Mouse (Mus musculus) midbrain, postnatal 0 days (tissue): ENCODE results near the gene Vars2. TPM values are rescaled to one million over a fixed set of nuclear protein-coding genes. Genes with fewer than 3 reads are reported as not detected.

ENCODE experiments used
- ATAC-seq: fragments of 200-750 bp; cut with Nextera tagmentation; 2 replicates; pipeline ENCODE4 v1.8.0; 2017; ENCODE audit warnings: moderate number of reproducible peaks, mild to moderate bottlenecking, moderate TSS enrichment, moderate library complexity; ENCODE audit not compliant: low FRiP score
- DNase-seq: peaks from one replicate; pipeline ENCODE4 v3.0.0-alpha.2; 2015; ENCODE audit warnings: low spot score
- H3K27ac ChIP-seq: fragments of 300-500 bp; sonication (generic); 2 replicates; pipeline ENCODE4 v1.5.1; 2014; ENCODE audit warnings: low read depth, mild to moderate bottlenecking, low read length, mixed read lengths
- H3K27me3 ChIP-seq: fragments of 300-500 bp; sonication (generic); 2 replicates; pipeline ENCODE4 v1.6.1; 2014; ENCODE audit warnings: low read length, control low read depth, mixed read lengths; ENCODE audit not compliant: insufficient read depth
- H3K36me3 ChIP-seq: fragments of 300-500 bp; sonication (generic); 2 replicates; pipeline ENCODE4 v1.6.1; 2014; ENCODE audit warnings: low read length, control low read depth, mixed read lengths; ENCODE audit not compliant: insufficient read depth
- H3K4me1 ChIP-seq: fragments of 300-500 bp; sonication (generic); 2 replicates; pipeline ENCODE4 v1.6.1; 2014; ENCODE audit warnings: mild to moderate bottlenecking, control low read depth, antibody characterized with exemption, low read length, mixed read lengths; ENCODE audit not compliant: insufficient read depth
- H3K4me2 ChIP-seq: fragments of 300-500 bp; sonication (generic); 2 replicates; pipeline ENCODE4 v1.6.1; 2014; ENCODE audit warnings: low read depth, mild to moderate bottlenecking, low read length, mixed read lengths; ENCODE audit not compliant: poor library complexity, severe bottlenecking
- H3K4me3 ChIP-seq: fragments of 300-500 bp; sonication (generic); 2 replicates; pipeline ENCODE4 v1.5.1; 2014; ENCODE audit warnings: low read depth, mild to moderate bottlenecking, low read length, moderate library complexity
- H3K9ac ChIP-seq: fragments of 300-500 bp; sonication (generic); replicated peaks from 2 replicates; pipeline ENCODE4 v1.6.1; 2014; ENCODE audit warnings: mild to moderate bottlenecking, low read length, moderate library complexity, mixed read lengths; ENCODE audit not compliant: poor library complexity, severe bottlenecking
- H3K9me3 ChIP-seq: fragments of 300-500 bp; sonication (generic); 2 replicates; pipeline ENCODE4 v1.6.1; 2016; ENCODE audit warnings: low read length, control low read depth
- CTCF ChIP-seq: IDR thresholded peaks from 2 replicates; pipeline ENCODE4 v1.5.1; 2016; ENCODE audit warnings: antibody characterized with exemption, mild to moderate bottlenecking
- WGBS: fragments of 180-500 bp; shearing (Covaris S2); extraction: QIAGEN DNeasy Blood & Tissue Kit; methylation state at CpG from one replicate; pipeline ENCODE4 v1.1.7; 2014; 5-methylcytosine and 5-hydroxymethylcytosine counted together
- polyA plus RNA-seq: library from polyadenylated mRNA; unstranded; fragments of >200 nt; fragmentation: Nextera tagmentation; extraction: Ambion mirVana; gene quantifications from 2 replicates; pipeline ENCODE4 v1.2.1, GENCODE M21; 2015
- total RNA-seq: library from RNA; depleted of rRNA; stranded (reverse); fragments of >200 nt; gene quantifications from 2 replicates; pipeline ENCODE4 v1.2.3, GENCODE M21; 2014

The Vars2 gene
- total and polyA plus RNA-seq, 2 experiments from 2014 or later = 15.9 to 49.2 TPM

DNA sequence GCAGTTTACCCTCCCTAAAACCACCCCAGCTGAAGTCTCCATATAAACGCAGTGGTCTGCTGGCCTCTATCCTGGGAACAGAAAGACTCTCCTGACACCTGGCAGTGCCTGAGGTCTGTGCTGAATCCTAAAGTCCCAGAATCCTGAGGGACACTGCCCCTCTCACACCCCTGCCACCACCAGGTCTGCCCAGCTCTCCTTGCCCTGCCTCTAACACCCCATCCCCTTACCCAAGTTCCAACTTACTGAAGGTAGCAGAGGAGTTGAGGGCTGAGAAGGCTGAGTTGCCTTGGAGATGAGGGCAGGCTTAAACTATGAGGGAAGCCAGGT is 30.0 kb upstream of the Vars2 start:
- Histone ChIP-seq H3K36me3 (peaks cover 14% of the 10 kb centered on the region), H3K27me3 (no peaks in the 10 kb centered on the region), H3K4me3 (peak overlapping the region; percentile 37), H3K4me2 (peak overlapping the region; percentile 80), H3K9ac (peak overlapping the region; percentile 74), H3K27ac (peak overlapping the region; percentile 91), H3K9me3 (no peaks in the 10 kb centered on the region), H3K4me1 (peaks cover 23% of the 10 kb centered on the region; the same call in 1 of the 2 replicates)
- no peak for DNase-seq
- ATAC-seq = no peak
- WGBS = 0% methylated on average over 1 of the region's 1 CpGs
- TF ChIP-seq CTCF = no peak

DNA sequence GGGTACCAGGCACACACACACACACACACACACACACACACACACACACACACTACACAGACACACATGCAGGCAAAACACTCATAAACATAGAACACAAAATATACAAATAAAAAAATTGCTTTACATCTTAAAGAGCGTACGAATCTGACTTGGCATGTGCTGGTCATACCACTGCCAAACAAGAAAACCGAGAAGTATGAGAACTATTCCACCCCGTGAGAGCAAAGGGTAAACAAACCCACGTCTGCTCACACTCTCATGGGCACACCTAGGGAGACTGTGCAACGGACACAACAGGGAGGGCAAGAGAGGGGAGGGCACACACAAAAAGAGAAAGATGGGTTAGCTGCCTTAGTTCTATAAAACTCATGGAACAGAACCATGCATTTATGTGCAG is 29.3 kb upstream of the Vars2 start:
- no peaks in the 10 kb centered on the region for H3K27me3 ChIP-seq
- peak overlapping the region; percentile 37; the same call in 1 of the 2 replicates for H3K4me3 ChIP-seq
- peaks cover 16% of the 10 kb centered on the region; the same call in 1 of the 2 replicates for H3K4me1 ChIP-seq
- 44% methylated on average over 6 of the region's 6 CpGs for WGBS
- ATAC-seq (no peak), DNase-seq (no peak)
- peak overlapping the region; percentile 91; the same call in 1 of the 2 replicates for H3K27ac ChIP-seq
- no peak for TF ChIP-seq CTCF
- H3K36me3 ChIP-seq = peaks cover 21% of the 10 kb centered on the region
- 0 out of 2 replicates have a peak overlapping the region, but pooled peaks have one; percentile 74 for H3K9ac ChIP-seq
- peak overlapping the region; percentile 80 for H3K4me2 ChIP-seq
- no peaks in the 10 kb centered on the region for H3K9me3 ChIP-seq

DNA sequence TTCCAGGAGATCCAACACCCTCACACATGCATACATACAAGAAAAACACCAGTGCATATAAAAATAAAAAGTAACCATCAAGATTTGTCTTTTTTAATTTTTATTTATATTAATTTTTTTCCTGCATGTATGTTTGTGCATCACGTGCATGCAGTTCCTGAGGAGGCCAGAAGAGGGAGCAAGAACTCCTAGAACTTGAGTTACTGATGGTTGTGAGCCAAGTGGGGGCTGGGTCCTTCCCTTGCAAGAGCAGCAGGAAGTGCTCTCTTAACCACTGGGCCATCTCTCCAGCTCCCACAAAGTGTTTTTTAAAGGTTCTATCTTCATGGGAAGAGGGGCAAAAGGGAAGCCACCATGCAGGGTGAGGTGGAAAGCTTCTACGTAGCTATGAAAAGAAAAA is 27.9 kb upstream of the Vars2 start:
- peak; percentile 70 for DNase-seq

DNA sequence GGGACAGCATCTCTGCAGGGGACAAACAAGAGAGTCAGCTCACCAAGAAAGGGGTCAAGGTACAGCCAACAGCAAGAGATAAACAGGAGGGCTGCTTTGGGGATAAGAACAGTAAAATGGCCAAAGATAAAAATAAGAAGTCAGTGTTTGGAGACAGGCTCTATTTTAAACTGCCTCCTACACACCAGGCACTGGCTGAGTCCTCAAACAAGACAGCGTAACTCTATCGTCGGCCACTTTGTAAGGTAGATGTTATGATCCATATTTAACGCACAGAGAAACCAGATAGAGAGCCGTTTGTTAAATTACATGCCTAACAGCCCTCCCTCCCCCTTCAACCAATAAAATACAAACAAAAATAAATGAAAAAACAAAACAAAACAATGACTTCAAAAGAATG is 26.5 kb upstream of the Vars2 start:
- no peak for TF ChIP-seq CTCF
- Histone ChIP-seq H3K4me1 (peaks cover 12% of the 10 kb centered on the region; the same call in 1 of the 2 replicates), H3K4me2 (no peak overlapping the region), H3K4me3 (no peak overlapping the region), H3K9ac (no peak overlapping the region), H3K36me3 (peaks cover 44% of the 10 kb centered on the region), H3K9me3 (no peaks in the 10 kb centered on the region), H3K27ac (no peak overlapping the region), H3K27me3 (no peaks in the 10 kb centered on the region)
- DNase-seq = no peak
- WGBS = 92% methylated on average over 5 of the region's 5 CpGs
- no peak for ATAC-seq

More for the DNA sequence above, 27.9 kb upstream of the Vars2 start:
- H3K4me1 ChIP-seq = peaks cover 16% of the 10 kb centered on the region; the same call in 1 of the 2 replicates
- no peak for ATAC-seq
- no peak overlapping the region for H3K27ac ChIP-seq
- no peaks in the 10 kb centered on the region for H3K9me3 ChIP-seq
- H3K36me3 ChIP-seq = peaks cover 35% of the 10 kb centered on the region
- 88% methylated on average over 2 of the region's 2 CpGs for WGBS
- H3K4me2 ChIP-seq = no peak overlapping the region
- TF ChIP-seq CTCF = peak; percentile 73
- no peaks in the 10 kb centered on the region for H3K27me3 ChIP-seq
- no peak overlapping the region for H3K9ac ChIP-seq
- no peak overlapping the region for H3K4me3 ChIP-seq

DNA sequence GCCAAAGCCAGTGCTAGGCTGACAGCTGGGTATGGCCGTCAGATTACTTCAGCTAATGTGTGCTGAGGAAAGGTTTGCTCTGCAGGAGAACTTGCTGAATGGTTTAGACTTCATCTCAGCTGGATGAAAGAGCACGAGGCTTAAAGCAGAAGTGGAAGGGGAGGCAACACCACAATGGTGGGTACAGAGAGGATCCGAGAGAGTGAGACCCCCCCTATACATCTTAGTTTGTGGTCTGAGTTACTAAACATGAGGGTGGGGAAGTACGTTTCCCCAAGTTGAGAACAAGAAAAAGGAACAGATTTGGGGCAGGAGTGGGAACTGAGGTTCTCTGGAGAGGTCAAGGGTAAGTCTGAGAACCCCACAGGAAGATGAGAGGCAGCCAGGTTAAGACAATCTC is 25.0 kb upstream of the Vars2 start:
- Histone ChIP-seq H3K9ac (no peak overlapping the region), H3K27me3 (no peaks in the 10 kb centered on the region), H3K4me2 (no peak overlapping the region), H3K4me3 (no peak overlapping the region), H3K36me3 (peaks cover 59% of the 10 kb centered on the region), H3K27ac (no peak overlapping the region), H3K9me3 (no peaks in the 10 kb centered on the region), H3K4me1 (peaks cover 7% of the 10 kb centered on the region; the same call in 1 of the 2 replicates)
- ATAC-seq (no peak), DNase-seq (no peak)
- no peak for TF ChIP-seq CTCF
- WGBS = 67% methylated on average over 4 of the region's 4 CpGs

DNA sequence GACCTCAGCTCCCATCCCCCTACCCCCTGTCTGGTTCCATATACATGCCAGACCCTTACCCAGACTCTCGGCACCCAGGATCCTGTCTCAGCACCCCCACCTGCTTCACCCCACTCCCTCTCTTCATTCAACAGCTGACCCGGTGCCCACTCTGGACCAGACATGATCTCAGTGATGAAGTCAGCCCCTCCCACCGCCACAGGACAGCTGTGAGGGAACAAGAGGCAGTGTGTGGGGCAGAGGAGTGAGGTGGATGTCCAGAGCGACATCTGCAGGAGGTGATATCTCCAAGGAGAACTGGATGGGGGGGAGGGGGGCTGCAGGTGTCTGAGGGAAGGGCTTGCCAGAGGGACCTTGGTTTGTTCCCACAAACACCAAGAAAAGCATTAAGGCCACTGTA is 24.4 kb upstream of the Vars2 start:
- Histone ChIP-seq H3K27ac (no peak overlapping the region), H3K4me3 (no peak overlapping the region), H3K4me1 (0 out of 2 replicates have a peak, but pooled peaks cover 2% of the 10 kb centered on the region), H3K36me3 (peaks cover 64% of the 10 kb centered on the region), H3K9me3 (no peaks in the 10 kb centered on the region), H3K4me2 (no peak overlapping the region), H3K27me3 (no peaks in the 10 kb centered on the region), H3K9ac (no peak overlapping the region; the same call in 1 of the 2 replicates)
- WGBS = 84% methylated on average over 4 of the region's 4 CpGs
- no peak for TF ChIP-seq CTCF
- DNase-seq (no peak), ATAC-seq (no peak)
